Mouse (Mus musculus): ENCODE results near the gene Gpr4.

- TF ChIP-seq CTCF (IDR thresholded peaks at IDR 0.05; ENCODE audit: control insufficient read depth, insufficient read depth, low read length) (no peak), POLR2A (IDR thresholded peaks at IDR 0.05; ENCODE audit: borderline replicate concordance, control insufficient read depth, low read depth, low read length) (no peak)
Observed at GRCm38 (mm10) chr7:19228793-19229148, 16.4 kb downstream of the Gpr4 start.

All from bone marrow, adult 2 months (tissue).